Mouse (Mus musculus): Measurements from ENCODE around the gene Ska3. TPM values are rescaled to one million over a fixed set of nuclear protein-coding genes. Genes with fewer than 3 reads are reported as not detected.
"Not testable (repeated sequence)": the region's sequence is repeated elsewhere in the genome, so short reads cannot be mapped to it uniquely, and the experiment has no call there.

Ska3 gene
- 15.2 and 19.0 TPM in 2 replicates for polyA plus RNA-seq (2015; fragmentation: Nextera tagmentation; extraction: Ambion mirVana)

GRCm38 (mm10) chr14:57825788-57826751 lies at the start of gene Ska3, which contains the start of gene Mrpl57:
Gene Ska3 (minus strand): TSS chr14:57826185.
Gene Mrpl57 (plus strand): TSS chr14:57826234.
- Histone ChIP-seq H3K27ac (ENCODE audit: low read length) (peak within 1 kb of the TSS; percentile 90), H3K36me3 (ENCODE audit: control insufficient read depth, insufficient read depth) (peaks cover 4% of the 10 kb centered on the region; the same call in 1 of the 2 replicates), H3K9ac (replicated peaks; ENCODE audit: low read depth, low read length) (peak within 1 kb of the TSS; percentile 83), H3K4me3 (replicated peaks; ENCODE audit: low read length) (peak within 1 kb of the TSS; percentile 85), H3K4me2 (ENCODE audit: low read length) (peak within 1 kb of the TSS; percentile 61), H3K9me3 (ENCODE audit: control insufficient read depth, low read length) (no peaks in the 10 kb centered on the region), H3K27me3 (replicated peaks; ENCODE audit: control insufficient read depth, insufficient read depth, low read length) (no peaks in the 10 kb centered on the region), H3K4me1 (replicated peaks; ENCODE audit: control insufficient read depth, insufficient read depth, low read length) (peaks cover 17% of the 10 kb centered on the region)
- ATAC-seq, result peak; percentile 97
- under 1% methylated on average over 96 of the region's 96 CpGs for WGBS

- 88% methylated on average over 3 of the region's 3 CpGs for WGBS
- H3K27ac ChIP-seq (ENCODE audit: low read length), result no peak overlapping the region
- H3K4me1 ChIP-seq (replicated peaks; ENCODE audit: control insufficient read depth, insufficient read depth, low read length), result no peaks in the 10 kb centered on the region
- H3K9ac ChIP-seq (replicated peaks; ENCODE audit: low read depth, low read length), result no peak overlapping the region
- H3K36me3 ChIP-seq (ENCODE audit: control insufficient read depth, insufficient read depth), result peaks cover 14% of the 10 kb centered on the region
- no peak overlapping the region for H3K4me2 ChIP-seq (ENCODE audit: low read length)
- H3K9me3 ChIP-seq (ENCODE audit: control insufficient read depth, low read length), result no peaks in the 10 kb centered on the region
- no peaks in the 10 kb centered on the region for H3K27me3 ChIP-seq (replicated peaks; ENCODE audit: control insufficient read depth, insufficient read depth, low read length)
- no peak for ATAC-seq
- H3K4me3 ChIP-seq (replicated peaks; ENCODE audit: low read length), result no peak overlapping the region
Measured at GRCm38 (mm10) chr14:57866676-57867276, 40.8 kb upstream of the Ska3 start.

GRCm38 (mm10) chr14:57865256-57865655 lies 39.3 kb upstream of the Ska3 start:
- no peak for ATAC-seq
- Histone ChIP-seq H3K4me2 (ENCODE audit: low read length) (no peak overlapping the region), H3K4me1 (replicated peaks; ENCODE audit: control insufficient read depth, insufficient read depth, low read length) (no peaks in the 10 kb centered on the region), H3K9me3 (ENCODE audit: control insufficient read depth, low read length) (no peaks in the 10 kb centered on the region), H3K4me3 (replicated peaks; ENCODE audit: low read length) (no peak overlapping the region), H3K27me3 (replicated peaks; ENCODE audit: control insufficient read depth, insufficient read depth, low read length) (no peaks in the 10 kb centered on the region), H3K36me3 (ENCODE audit: control insufficient read depth, insufficient read depth) (peaks cover 9% of the 10 kb centered on the region), H3K9ac (replicated peaks; ENCODE audit: low read depth, low read length) (no peak overlapping the region), H3K27ac (ENCODE audit: low read length) (no peak overlapping the region)
- 84% methylated on average over 3 of the region's 3 CpGs for WGBS

GRCm38 (mm10) chr14:57863129-57863528 lies 37.1 kb upstream of the Ska3 start:
- peaks cover 9% of the 10 kb centered on the region; the same call in 1 of the 2 replicates for H3K36me3 ChIP-seq (ENCODE audit: control insufficient read depth, insufficient read depth)
- H3K27me3 ChIP-seq (replicated peaks; ENCODE audit: control insufficient read depth, insufficient read depth, low read length), result no peaks in the 10 kb centered on the region
- no peaks in the 10 kb centered on the region for H3K4me1 ChIP-seq (replicated peaks; ENCODE audit: control insufficient read depth, insufficient read depth, low read length)
- no peak overlapping the region for H3K27ac ChIP-seq (ENCODE audit: low read length)
- 84% methylated on average over 2 of the region's 2 CpGs for WGBS
- no peaks in the 10 kb centered on the region for H3K9me3 ChIP-seq (ENCODE audit: control insufficient read depth, low read length)
- no peak for ATAC-seq
- no peak overlapping the region for H3K4me3 ChIP-seq (replicated peaks; ENCODE audit: low read length)
- no peak overlapping the region for H3K9ac ChIP-seq (replicated peaks; ENCODE audit: low read depth, low read length)
- H3K4me2 ChIP-seq (ENCODE audit: low read length), result no peak overlapping the region

GRCm38 (mm10) chr14:57861987-57862412 lies 36.0 kb upstream of the Ska3 start:
- Histone ChIP-seq H3K4me2 (ENCODE audit: low read length) (no peak overlapping the region), H3K36me3 (ENCODE audit: control insufficient read depth, insufficient read depth) (peaks cover 9% of the 10 kb centered on the region; the same call in 1 of the 2 replicates), H3K27me3 (replicated peaks; ENCODE audit: control insufficient read depth, insufficient read depth, low read length) (no peaks in the 10 kb centered on the region), H3K4me1 (replicated peaks; ENCODE audit: control insufficient read depth, insufficient read depth, low read length) (no peaks in the 10 kb centered on the region), H3K9me3 (ENCODE audit: control insufficient read depth, low read length) (no peaks in the 10 kb centered on the region), H3K4me3 (replicated peaks; ENCODE audit: low read length) (no peak overlapping the region), H3K9ac (replicated peaks; ENCODE audit: low read depth, low read length) (no peak overlapping the region), H3K27ac (ENCODE audit: low read length) (no peak overlapping the region)
- ATAC-seq, result no peak
- 89% methylated on average over 4 of the region's 4 CpGs for WGBS

DNA sequence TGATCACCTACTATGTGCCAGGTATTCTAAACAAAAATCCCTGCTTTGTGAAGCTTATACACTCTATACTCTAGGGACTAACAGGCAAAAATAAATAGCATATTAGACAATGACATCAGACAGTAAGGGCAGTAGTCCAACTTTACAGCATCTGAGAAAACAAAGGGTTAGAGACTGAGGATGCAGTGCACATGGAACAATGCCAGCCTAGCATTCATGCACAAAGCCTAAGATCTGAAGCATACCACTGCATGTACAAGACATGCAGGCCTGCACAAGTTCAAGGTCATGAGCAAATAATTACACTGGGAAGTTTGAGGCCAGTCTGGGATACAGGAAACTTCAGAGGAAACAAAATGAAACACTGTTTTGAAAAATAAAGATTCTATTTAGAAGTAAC lies 33.5 kb upstream of the Ska3 start:
- H3K4me2 ChIP-seq (ENCODE audit: low read length), result no peak overlapping the region
- H3K36me3 ChIP-seq (ENCODE audit: control insufficient read depth, insufficient read depth), result peaks cover 10% of the 10 kb centered on the region; the same call in 1 of the 2 replicates
- no peak for ATAC-seq
- no peak overlapping the region for H3K4me3 ChIP-seq (replicated peaks; ENCODE audit: low read length)
- no peaks in the 10 kb centered on the region for H3K4me1 ChIP-seq (replicated peaks; ENCODE audit: control insufficient read depth, insufficient read depth, low read length)
- no peak overlapping the region for H3K27ac ChIP-seq (ENCODE audit: low read length)
- H3K9ac ChIP-seq (replicated peaks; ENCODE audit: low read depth, low read length), result no peak overlapping the region
- no peaks in the 10 kb centered on the region for H3K9me3 ChIP-seq (ENCODE audit: control insufficient read depth, low read length)
- no peaks in the 10 kb centered on the region for H3K27me3 ChIP-seq (replicated peaks; ENCODE audit: control insufficient read depth, insufficient read depth, low read length)

DNA sequence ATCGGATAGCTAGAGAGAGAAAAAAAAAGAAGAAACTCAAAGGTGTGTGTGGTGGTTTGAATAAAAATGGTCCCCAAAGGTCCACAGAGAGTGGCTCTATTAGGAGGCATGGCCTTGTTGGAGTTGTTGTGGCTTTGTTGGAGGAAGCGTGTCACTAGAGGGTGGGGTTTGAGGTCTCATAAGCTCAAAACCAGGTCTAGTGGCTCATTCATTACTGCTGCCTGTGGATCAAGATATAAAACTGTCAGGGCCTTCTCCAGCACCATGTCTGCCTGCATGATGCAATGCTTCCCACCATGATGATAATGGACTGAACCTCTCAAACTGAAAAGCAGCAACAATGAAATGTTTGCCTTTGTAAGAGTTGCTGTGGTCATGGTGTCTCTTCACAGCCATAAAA lies 32.6 kb upstream of the Ska3 start:
- Histone ChIP-seq H3K9ac (replicated peaks; ENCODE audit: low read depth, low read length) (no peak overlapping the region), H3K9me3 (ENCODE audit: control insufficient read depth, low read length) (no peaks in the 10 kb centered on the region), H3K4me2 (ENCODE audit: low read length) (no peak overlapping the region), H3K4me3 (replicated peaks; ENCODE audit: low read length) (no peak overlapping the region), H3K27ac (ENCODE audit: low read length) (no peak overlapping the region), H3K36me3 (ENCODE audit: control insufficient read depth, insufficient read depth) (peaks cover 11% of the 10 kb centered on the region; the same call in 1 of the 2 replicates), H3K4me1 (replicated peaks; ENCODE audit: control insufficient read depth, insufficient read depth, low read length) (no peaks in the 10 kb centered on the region), H3K27me3 (replicated peaks; ENCODE audit: control insufficient read depth, insufficient read depth, low read length) (no peaks in the 10 kb centered on the region)
- WGBS, result 98% methylated on average over 2 of the region's 2 CpGs
- ATAC-seq, result no peak

- not testable (repeated sequence) for H3K27me3 ChIP-seq (replicated peaks; ENCODE audit: control insufficient read depth, insufficient read depth, low read length); ATAC-seq
Measured at GRCm38 (mm10) chr14:57856037-57856436, 30.1 kb upstream of the Ska3 start.

DNA sequence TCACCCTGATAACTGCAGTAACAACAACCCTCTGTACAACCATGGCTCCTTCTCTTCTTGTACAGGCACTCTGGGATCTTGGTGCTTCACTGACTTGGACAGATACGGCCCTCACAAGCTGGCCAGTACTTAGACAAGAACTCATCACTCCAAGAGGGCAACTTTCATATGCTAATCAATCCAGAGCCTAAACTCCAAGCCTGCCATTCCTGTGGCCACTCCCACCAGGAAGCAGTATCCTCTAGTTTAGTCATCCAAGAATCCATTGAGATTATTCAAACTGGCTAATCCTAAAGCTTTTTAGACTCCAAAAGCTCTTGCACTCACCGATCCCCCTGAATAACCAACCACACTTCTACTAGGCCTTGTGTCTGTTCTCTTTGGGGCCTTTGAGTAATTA lies 27.0 kb upstream of the Ska3 start:
- H3K4me1 ChIP-seq (replicated peaks; ENCODE audit: control insufficient read depth, insufficient read depth, low read length), result no peaks in the 10 kb centered on the region
- H3K9me3 ChIP-seq (ENCODE audit: control insufficient read depth, low read length), result no peaks in the 10 kb centered on the region
- no peak overlapping the region for H3K27ac ChIP-seq (ENCODE audit: low read length)
- peaks cover 7% of the 10 kb centered on the region for H3K36me3 ChIP-seq (ENCODE audit: control insufficient read depth, insufficient read depth)
- no peak overlapping the region for H3K9ac ChIP-seq (replicated peaks; ENCODE audit: low read depth, low read length)
- WGBS, result 58% methylated on average over 2 of the region's 2 CpGs
- H3K4me2 ChIP-seq (ENCODE audit: low read length), result no peak overlapping the region
- ATAC-seq, result no peak
- H3K4me3 ChIP-seq (replicated peaks; ENCODE audit: low read length), result no peak overlapping the region
- H3K27me3 ChIP-seq (replicated peaks; ENCODE audit: control insufficient read depth, insufficient read depth, low read length), result no peaks in the 10 kb centered on the region

More at GRCm38 (mm10) chr14:57856037-57856436, 30.1 kb upstream of the Ska3 start:
- H3K4me1 ChIP-seq (replicated peaks; ENCODE audit: control insufficient read depth, insufficient read depth, low read length); H3K4me2 ChIP-seq (ENCODE audit: low read length); H3K4me3 ChIP-seq (replicated peaks; ENCODE audit: low read length); H3K27ac ChIP-seq (ENCODE audit: low read length); H3K9me3 ChIP-seq (ENCODE audit: control insufficient read depth, low read length); H3K9ac ChIP-seq (replicated peaks; ENCODE audit: low read depth, low read length); H3K36me3 ChIP-seq (ENCODE audit: control insufficient read depth, insufficient read depth): not testable (repeated sequence)

All from forebrain, embryonic 16.5 days (tissue).